9 mouse cellular contexts compared by ENCODE assay signal in the genomic region with DNA sequence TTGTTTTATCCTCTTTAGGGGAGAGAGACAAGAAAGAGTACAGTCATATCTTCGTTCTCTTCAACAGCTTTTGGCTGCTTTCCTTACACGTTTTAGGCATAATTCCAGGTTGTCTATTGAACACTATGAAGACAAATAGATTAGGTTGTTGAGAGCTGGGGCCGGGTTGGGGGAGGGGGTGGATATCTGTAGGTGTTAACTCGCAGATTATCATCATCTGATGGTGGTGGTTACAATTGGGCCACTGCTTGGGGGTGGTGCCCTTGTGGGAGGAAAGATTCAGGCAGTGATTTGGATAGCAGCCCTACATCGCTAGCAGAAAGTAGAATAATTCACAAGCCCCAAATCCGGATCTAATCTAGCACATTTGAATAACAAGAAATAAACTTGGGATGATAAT. TPM values are rescaled to one million over a fixed set of nuclear protein-coding genes. Genes with fewer than 3 reads are reported as not detected.
DNase-seq lines count a peak whose midpoint lies in the region; ATAC-seq lines count a peak whose summit lies in the region.
"Had no signal": no experiment of that assay in that cellular context is flagged by ENCODE, and none has a peak within 500 bp of the region (broad histone marks: within the 10 kb centered on the region; RNA-seq: fewer than 3 reads in every experiment).

No protein-coding gene starts in this region.

- no peaks in the 10 kb centered on the region for H3K27me3 ChIP-seq in hindbrain, embryonic 14.5 days (ENCODE audit: control insufficient read depth, insufficient read depth, low read length)
- no peaks in the 10 kb centered on the region for H3K27me3 ChIP-seq in limb, embryonic 12.5 days

- peak overlapping the region; percentile 95 for H3K9ac ChIP-seq in hindbrain, embryonic 14.5 days
- H3K9ac ChIP-seq in limb, embryonic 12.5 days (replicated peaks) = 0 out of 2 replicates have a peak overlapping the region, but pooled peaks have one; percentile 54

- H3K4me2 ChIP-seq in hindbrain, embryonic 14.5 days (replicated peaks) = peak overlapping the region; percentile 69
- peak overlapping the region; percentile 63 for H3K4me2 ChIP-seq in limb, embryonic 12.5 days

- peak; percentile 31 for DNase-seq in kidney, postnatal 10 days
- DNase-seq in kidney, postnatal 14 days = no peak
- DNase-seq in cerebellum, postnatal 14 days = peak; percentile 51 to 58
- no peak for DNase-seq in hindbrain, embryonic 14.5 days (ENCODE audit: low spot score)
- peak; percentile 21 for DNase-seq in right cerebral cortex, postnatal 25 days
- no peak for DNase-seq in thymus, adult 18-20 months
- no peak for DNase-seq in gastrocnemius, postnatal 10 days

- ATAC-seq in hindbrain, embryonic 14.5 days (ENCODE audit: low FRiP score) = no peak
- ATAC-seq in limb, embryonic 12.5 days (ENCODE audit: insufficient number of reproducible peaks, insufficient read depth, low FRiP score, low TSS enrichment, low read depth) = no peak

- 24% methylated on average over 6 of the region's 6 CpGs for WGBS in hindbrain, embryonic 14.5 days
- WGBS in limb, embryonic 12.5 days = 52% methylated on average over 6 of the region's 6 CpGs

- no peaks in the 10 kb centered on the region for H3K9me3 ChIP-seq in hindbrain, embryonic 14.5 days (ENCODE audit: control insufficient read depth, low read length)
- no peaks in the 10 kb centered on the region for H3K9me3 ChIP-seq in limb, embryonic 12.5 days

- H3K27ac ChIP-seq in hindbrain, embryonic 14.5 days = peak overlapping the region; percentile 94
- H3K27ac ChIP-seq in limb, embryonic 12.5 days = 0 out of 2 replicates have a peak overlapping the region, but pooled peaks have one; percentile 31
- H3K27ac ChIP-seq: macrophage had no signal

- no peaks in the 10 kb centered on the region for H3K36me3 ChIP-seq in hindbrain, embryonic 14.5 days (replicated peaks; ENCODE audit: control insufficient read depth, insufficient read depth)
- H3K36me3 ChIP-seq in limb, embryonic 12.5 days = no peaks in the 10 kb centered on the region

- peaks cover 26% of the 10 kb centered on the region for H3K4me1 ChIP-seq in hindbrain, embryonic 14.5 days (replicated peaks; ENCODE audit: control insufficient read depth, insufficient read depth, low read length)
- peaks cover 35% of the 10 kb centered on the region for H3K4me1 ChIP-seq in limb, embryonic 12.5 days (replicated peaks)

- H3K4me3 ChIP-seq in hindbrain, embryonic 14.5 days (replicated peaks; ENCODE audit: low read length) = peak overlapping the region; percentile 88
- H3K4me3 ChIP-seq in limb, embryonic 12.5 days (replicated peaks) = 0 out of 2 replicates have a peak overlapping the region, but pooled peaks have one; percentile 89

RNA-seq across cellular contexts. Expression of gene Akap11, which starts 0.9 kb away (rescaled TPM):
- 34.5 and 36.7 TPM in 2 replicates for polyA plus RNA-seq in hindbrain, embryonic 14.5 days (2014; fragmentation: Nextera tagmentation; extraction: Ambion mirVana)
- polyA plus RNA-seq in limb, embryonic 12.5 days (2016; fragmentation: Nextera tagmentation; extraction: Ambion mirVana) = 25.6 and 27.1 TPM in 2 replicates
- 10 to 100 TPM; 30.2 to 36.8 TPM for total RNA-seq in gastrocnemius, postnatal 10 days (2021)

Comparison
In these comparisons a context has a peak if more than half of its experiments do, and no peak if none do; other contexts are left out.
1. DNase-seq: peak in kidney, postnatal 10 days (single experiment), cerebellum, postnatal 14 days (2 of 2) and right cerebral cortex, postnatal 25 days (single experiment); none in kidney, postnatal 14 days (single experiment), hindbrain, embryonic 14.5 days (single experiment), thymus, adult 18-20 months (0 of 2) and gastrocnemius, postnatal 10 days (single experiment).